In the genomic region with DNA sequence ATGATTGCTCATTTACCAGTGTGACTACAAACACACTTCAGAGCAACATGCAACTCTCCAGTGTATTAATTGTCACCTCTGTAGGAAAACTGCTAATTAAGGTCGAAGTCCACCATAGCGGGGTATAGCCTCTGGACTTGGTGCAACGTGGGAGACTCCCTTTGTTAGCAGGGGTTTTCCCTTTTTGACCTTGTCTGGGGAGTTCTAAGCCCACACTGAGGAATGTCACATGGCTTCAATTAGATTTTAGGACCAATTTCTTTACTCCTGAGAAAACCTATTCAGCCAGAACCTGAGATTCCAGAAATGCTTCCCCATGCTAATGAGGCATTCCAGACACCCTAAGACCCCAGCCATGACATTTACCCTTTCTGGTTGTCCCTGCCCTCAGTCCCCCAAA, we compare ENCODE assay signal across 24 mouse cellular contexts. TPM values are rescaled to one million over a fixed set of nuclear protein-coding genes. Genes with fewer than 3 reads are reported as not detected.
A peak's percentile ranks its signal among the peaks of the same experiment; 100 is the strongest.
DNase-seq lines count a peak whose midpoint lies in the region; ATAC-seq and TF ChIP-seq lines count a peak whose summit lies in the region.
"Had no signal": no experiment of that assay in that cellular context is flagged by ENCODE, and none has a peak within 500 bp of the region (broad histone marks: within the 10 kb centered on the region; RNA-seq: fewer than 3 reads in every experiment).

No protein-coding gene starts in this region.

- 0 out of 2 replicates have a peak, but pooled peaks cover under 1% of the 10 kb centered on the region for H3K27me3 ChIP-seq in hindbrain, embryonic 10.5 days (ENCODE audit: insufficient read depth, poor library complexity, severe bottlenecking)
- H3K27me3 ChIP-seq in hindbrain, postnatal 0 days (ENCODE audit: insufficient read depth, low read length): no peaks in the 10 kb centered on the region
- H3K27me3 ChIP-seq in cerebellum, adult 2 months (ENCODE audit: control insufficient read depth, insufficient read depth, low read length): no peaks in the 10 kb centered on the region
- H3K27me3 ChIP-seq: embryonic facial prominence, embryonic 13.5 days; hindbrain, embryonic 13.5 days; limb, embryonic 15.5 days; megakaryocyte, embryonic 14.5 days had no signal

- peaks cover 19% of the 10 kb centered on the region for H3K4me1 ChIP-seq in hindbrain, embryonic 10.5 days (replicated peaks)
- no peaks in the 10 kb centered on the region for H3K4me1 ChIP-seq in hindbrain, postnatal 0 days (ENCODE audit: insufficient read depth, low read length)
- H3K4me1 ChIP-seq in cerebellum, adult 2 months (ENCODE audit: control insufficient read depth, insufficient read depth, low read length): no peaks in the 10 kb centered on the region
- H3K4me1 ChIP-seq: hindbrain, embryonic 13.5 days had no signal

- TF ChIP-seq CTCF in hindbrain, postnatal 0 days (IDR thresholded peaks at IDR 0.05; ENCODE audit: low read depth): no peak
- TF ChIP-seq CTCF in cerebellum, adult 2 months (IDR thresholded peaks at IDR 0.05; ENCODE audit: borderline replicate concordance, insufficient read depth, low read depth, low read length): no peak

- peaks cover 24% of the 10 kb centered on the region for H3K36me3 ChIP-seq in hindbrain, embryonic 10.5 days
- peaks cover 11% of the 10 kb centered on the region for H3K36me3 ChIP-seq in hindbrain, postnatal 0 days (ENCODE audit: insufficient read depth, low read length)

- no peak overlapping the region for H3K9ac ChIP-seq in hindbrain, postnatal 0 days (replicated peaks; ENCODE audit: low read length)
- H3K9ac ChIP-seq: embryonic facial prominence, embryonic 13.5 days; hindbrain, embryonic 13.5 days; limb, embryonic 15.5 days; liver, postnatal 0 days had no signal

- no peak for DNase-seq in hindbrain, embryonic 10.5 days (ENCODE audit: low spot score)
- DNase-seq in hindbrain, postnatal 0 days (ENCODE audit: low spot score): no peak
- DNase-seq in retina, postnatal 1 day: peak; percentile 9
- no peak for DNase-seq in retina, embryonic 14.5 days (ENCODE audit: low spot score)
- peak; percentile 53 for DNase-seq in hindlimb bud, embryonic 11.5 days (ENCODE audit: extremely low spot score, low read depth, low spot score)
- DNase-seq in cerebellum, adult 2 months: no peak
- no peak for DNase-seq in cerebellum, adult 9-10 months
- DNase-seq: adrenal gland, adult 2 months; cerebellum, postnatal 10 days; gastrocnemius, postnatal 36 days; heart, postnatal 14 days; kidney, adult 18-20 months; kidney, postnatal 4 days; layer of hippocampus, adult 9-11 months; liver, postnatal 0 days; lung, postnatal 10 days; thymus, postnatal 25 days had no signal

- WGBS in hindbrain, embryonic 10.5 days: 51% methylated on average over 3 of the region's 3 CpGs
- 64% methylated on average over 3 of the region's 3 CpGs for WGBS in hindbrain, postnatal 0 days
- WGBS in cerebellum, adult 2 months: 81% methylated on average over 3 of the region's 3 CpGs

- H3K4me3 ChIP-seq in hindbrain, embryonic 10.5 days: no peak overlapping the region
- no peak overlapping the region for H3K4me3 ChIP-seq in hindbrain, postnatal 0 days (ENCODE audit: low read length)
- H3K4me3 ChIP-seq in cerebellum, adult 2 months (replicated peaks; ENCODE audit: insufficient read depth, low read depth, low read length): no peak overlapping the region
- H3K4me3 ChIP-seq: embryonic facial prominence, embryonic 13.5 days; hindbrain, embryonic 13.5 days; limb, embryonic 15.5 days had no signal

- peak overlapping the region; percentile 29; the same call in 1 of the 2 replicates for H3K27ac ChIP-seq in hindbrain, embryonic 10.5 days
- H3K27ac ChIP-seq in hindbrain, postnatal 0 days: no peak overlapping the region
- H3K27ac ChIP-seq in cerebellum, adult 2 months (ENCODE audit: insufficient read depth, low read length): no peak overlapping the region
- H3K27ac ChIP-seq: embryonic facial prominence, embryonic 13.5 days; hindbrain, embryonic 13.5 days; limb, embryonic 15.5 days had no signal

- no peaks in the 10 kb centered on the region for H3K9me3 ChIP-seq in hindbrain, embryonic 10.5 days
- H3K9me3 ChIP-seq in hindbrain, postnatal 0 days (ENCODE audit: low read length): no peaks in the 10 kb centered on the region
- H3K9me3 ChIP-seq: embryonic facial prominence, embryonic 13.5 days; hindbrain, embryonic 13.5 days; limb, embryonic 15.5 days; megakaryocyte, embryonic 14.5 days had no signal

- no peak for ATAC-seq in hindbrain, postnatal 0 days
- ATAC-seq: forebrain, embryonic 16.5 days; liver, postnatal 0 days had no signal

- TF ChIP-seq POLR2A in cerebellum, adult 2 months (IDR thresholded peaks at IDR 0.05; ENCODE audit: borderline replicate concordance, insufficient read depth, low read length): no peak

- H3K4me2 ChIP-seq in hindbrain, postnatal 0 days (ENCODE audit: low read depth, low read length): no peak overlapping the region
- H3K4me2 ChIP-seq: embryonic facial prominence, embryonic 13.5 days; hindbrain, embryonic 13.5 days; limb, embryonic 15.5 days had no signal

RNA-seq across cellular contexts. Expression of a gene that starts 4.0 kb away (rescaled TPM):
- 16.3 and 22.8 TPM in 2 replicates for polyA plus RNA-seq in hindbrain, embryonic 10.5 days (2016; fragmentation: Nextera tagmentation; extraction: Ambion mirVana)
- 24.2 and 30.6 TPM in 2 replicates for total RNA-seq in hindbrain, postnatal 0 days (2014; rRNA removed)
- polyA plus RNA-seq in hindbrain, postnatal 0 days (2015; fragmentation: Nextera tagmentation; extraction: Ambion mirVana): 31.4 and 34.6 TPM in 2 replicates
- polyA plus RNA-seq in cerebellum, adult 2 months (2012; rRNA removed): 12.4 and 13.2 TPM in 2 replicates
- polyA plus RNA-seq: C2C12 had no signal

RNA-seq across cellular contexts. Expression of a gene that starts 5.4 kb away (rescaled TPM):
- polyA plus RNA-seq in hindbrain, embryonic 10.5 days (2016; fragmentation: Nextera tagmentation; extraction: Ambion mirVana): 3.4 and 4.7 TPM in 2 replicates
- not detected in 2 replicates for total RNA-seq in hindbrain, postnatal 0 days (2014; rRNA removed)
- polyA plus RNA-seq in hindbrain, postnatal 0 days (2015; fragmentation: Nextera tagmentation; extraction: Ambion mirVana): 8.1 and 8.8 TPM in 2 replicates
- polyA plus RNA-seq in cerebellum, adult 2 months (2012; rRNA removed): 4.1 and 6.3 TPM in 2 replicates
- polyA plus RNA-seq: C2C12; small intestine, adult 2 months had no signal

RNA-seq across cellular contexts. Expression of a gene that starts 7.9 kb away (rescaled TPM):
- 33.1 and 36.2 TPM in 2 replicates for polyA plus RNA-seq in hindbrain, embryonic 10.5 days (2016; fragmentation: Nextera tagmentation; extraction: Ambion mirVana)
- total RNA-seq in hindbrain, postnatal 0 days (2014; rRNA removed): 44.2 and 53.6 TPM in 2 replicates
- polyA plus RNA-seq in hindbrain, postnatal 0 days (2015; fragmentation: Nextera tagmentation; extraction: Ambion mirVana): 41.1 and 45.5 TPM in 2 replicates
- polyA plus RNA-seq in cerebellum, adult 2 months (2012; rRNA removed): 85.5 and 92.7 TPM in 2 replicates

RNA-seq across cellular contexts. Expression of a gene that starts 16.4 kb away (rescaled TPM):
- 0.21 and 0.27 TPM in 2 replicates for polyA plus RNA-seq in hindbrain, embryonic 10.5 days (2016; fragmentation: Nextera tagmentation; extraction: Ambion mirVana)
- total RNA-seq in hindbrain, postnatal 0 days (2014; rRNA removed): not detected in 2 replicates
- 0.40 and 0.43 TPM in 2 replicates for polyA plus RNA-seq in hindbrain, postnatal 0 days (2015; fragmentation: Nextera tagmentation; extraction: Ambion mirVana)
- 0.19 and 0.23 TPM in 2 replicates for polyA plus RNA-seq in cerebellum, adult 2 months (2012; rRNA removed)
- total RNA-seq: gastrocnemius, postnatal 36 days had no signal
- polyA plus RNA-seq: adrenal gland, adult 2 months had no signal

RNA-seq across cellular contexts. Expression of a gene that starts 20.0 kb away (rescaled TPM):
- 10.4 and 13.0 TPM in 2 replicates for polyA plus RNA-seq in hindbrain, embryonic 10.5 days (2016; fragmentation: Nextera tagmentation; extraction: Ambion mirVana)
- 7.4 and 8.9 TPM in 2 replicates for total RNA-seq in hindbrain, postnatal 0 days (2014; rRNA removed)
- polyA plus RNA-seq in hindbrain, postnatal 0 days (2015; fragmentation: Nextera tagmentation; extraction: Ambion mirVana): 4.4 and 5.1 TPM in 2 replicates
- polyA plus RNA-seq in cerebellum, adult 2 months (2012; rRNA removed): 26.1 and 29.8 TPM in 2 replicates

Comparison
In these comparisons a context has a peak if more than half of its experiments do, and no peak if none do; other contexts are left out.
1. DNase-seq: peak in retina, postnatal 1 day (single experiment) and hindlimb bud, embryonic 11.5 days (single experiment); none in hindbrain, embryonic 10.5 days (single experiment), hindbrain, postnatal 0 days (single experiment), retina, embryonic 14.5 days (single experiment), cerebellum, adult 2 months (0 of 2) and cerebellum, adult 9-10 months (single experiment).